Mouse (Mus musculus) limb, embryonic 11.5 days (tissue): Measurements from ENCODE around the gene Pitpnm1. TPM values are rescaled to one million over a fixed set of nuclear protein-coding genes. Genes with fewer than 3 reads are reported as not detected.

ENCODE experiments used
- ATAC-seq: fragments of 200-750 bp; cut with Nextera tagmentation; 2 replicates; pipeline ENCODE4 v1.8.0; 2017; ENCODE audit warnings: low read depth; ENCODE audit not compliant: insufficient number of reproducible peaks, low FRiP score, low TSS enrichment
- DNase-seq: peaks from one replicate; pipeline ENCODE4 v3.0.0-alpha.2; 2015; ENCODE audit warnings: low spot score
- H3K27ac ChIP-seq: fragments of 300-500 bp; sonication (generic); replicated peaks from 2 replicates; pipeline ENCODE4 v1.5.1; 2014; ENCODE audit warnings: low read depth, mild to moderate bottlenecking, low read length
- H3K27me3 ChIP-seq: fragments of 300-500 bp; sonication (generic); 2 replicates; pipeline ENCODE4 v1.6.1; 2014; ENCODE audit warnings: mild to moderate bottlenecking, low read length, mixed read lengths; ENCODE audit not compliant: control insufficient read depth, insufficient read depth
- H3K36me3 ChIP-seq: fragments of 300-500 bp; sonication (generic); 2 replicates; pipeline ENCODE4 v1.6.1; 2014; ENCODE audit warnings: mild to moderate bottlenecking, low read length, moderate library complexity, mixed read lengths; ENCODE audit not compliant: control insufficient read depth, insufficient read depth
- H3K4me1 ChIP-seq: fragments of 300-500 bp; sonication (generic); 2 replicates; pipeline ENCODE4 v1.6.1; 2014; ENCODE audit warnings: low read length, mixed read lengths; ENCODE audit not compliant: control insufficient read depth, insufficient read depth
- H3K4me2 ChIP-seq: fragments of 300-500 bp; sonication (generic); 2 replicates; pipeline ENCODE4 v1.6.1; 2014; ENCODE audit warnings: low read depth, mild to moderate bottlenecking, moderate library complexity; ENCODE audit not compliant: severe bottlenecking
- H3K4me3 ChIP-seq: fragments of 300-500 bp; sonication (generic); 2 replicates; pipeline ENCODE4 v1.5.1; 2014; ENCODE audit warnings: low read depth, low read length
- H3K9ac ChIP-seq: fragments of 300-500 bp; sonication (generic); 2 replicates; pipeline ENCODE4 v1.6.1; 2014; ENCODE audit warnings: mild to moderate bottlenecking, low read length
- H3K9me3 ChIP-seq: fragments of 300-500 bp; sonication (generic); 2 replicates; pipeline ENCODE4 v1.6.1; 2016; ENCODE audit warnings: low read length; ENCODE audit not compliant: control insufficient read depth
- WGBS: fragments of 180-500 bp; shearing (Covaris S2); extraction: QIAGEN DNeasy Blood & Tissue Kit; methylation state at CpG from one replicate; pipeline ENCODE4 v1.1.7; 2014; 5-methylcytosine and 5-hydroxymethylcytosine counted together
- polyA plus RNA-seq: library from polyadenylated mRNA; unstranded; fragments of >200 nt; fragmentation: Nextera tagmentation; extraction: Ambion mirVana; gene quantifications from 2 replicates; pipeline ENCODE4 v1.2.1, GENCODE M21; 2014

The Pitpnm1 gene
- polyA plus RNA-seq, 1 experiment from 2014 or later, result 4.8 TPM

DNA sequence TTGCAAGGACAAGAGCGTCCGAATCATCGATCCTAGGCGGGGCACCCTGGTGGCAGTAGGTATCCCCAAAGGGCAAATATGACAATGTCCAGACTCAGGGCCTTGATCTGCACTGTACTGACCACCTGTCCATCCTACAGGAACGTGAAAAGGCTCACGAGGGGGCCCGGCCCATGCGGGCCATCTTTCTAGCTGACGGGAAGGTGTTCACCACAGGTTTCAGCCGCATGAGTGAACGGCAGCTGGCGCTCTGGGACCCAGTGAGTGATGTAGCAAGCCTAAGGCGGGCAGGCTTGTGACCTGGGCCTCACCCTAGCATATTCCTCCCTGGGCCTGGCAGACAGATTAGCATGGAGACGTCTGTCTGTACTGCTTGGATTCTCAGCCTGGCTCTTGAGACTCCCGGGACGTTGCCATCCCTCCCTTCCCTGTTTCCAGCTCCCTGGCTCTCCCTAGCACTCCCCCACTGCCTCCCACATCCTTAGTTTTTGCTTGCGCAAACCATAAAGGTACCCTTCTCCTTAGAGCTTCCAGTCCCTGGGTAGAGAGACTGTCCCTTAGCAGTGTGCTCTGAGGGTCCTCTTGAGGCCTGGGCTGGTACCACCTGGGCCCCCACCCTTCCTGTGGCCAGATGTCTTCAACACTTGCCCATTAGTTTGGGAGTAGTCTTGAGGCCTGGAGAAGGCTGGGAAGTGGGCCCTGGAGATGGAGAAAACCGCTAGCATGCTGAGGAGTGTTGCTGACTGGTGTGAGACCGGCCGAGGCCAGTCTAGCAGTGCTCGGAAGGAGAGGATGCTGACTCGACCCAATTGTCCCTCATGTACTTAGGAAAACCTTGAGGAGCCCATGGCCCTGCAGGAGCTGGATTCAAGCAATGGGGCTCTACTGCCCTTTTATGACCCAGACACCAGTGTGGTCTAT lies 51.0 kb downstream of the Pitpnm1 start:
- H3K4me1 ChIP-seq, result peaks cover 15% of the 10 kb centered on the region
- H3K27me3 ChIP-seq, result no peaks in the 10 kb centered on the region
- H3K4me3 ChIP-seq, result no peak overlapping the region
- ATAC-seq (no peak), DNase-seq (no peak)
- WGBS, result 91% methylated on average over 22 of the region's 22 CpGs
- no peak overlapping the region for H3K4me2 ChIP-seq
- H3K27ac ChIP-seq, result no peak overlapping the region
- H3K9me3 ChIP-seq, result no peaks in the 10 kb centered on the region
- H3K36me3 ChIP-seq, result peaks cover 11% of the 10 kb centered on the region
- H3K9ac ChIP-seq, result no peak overlapping the region

DNA sequence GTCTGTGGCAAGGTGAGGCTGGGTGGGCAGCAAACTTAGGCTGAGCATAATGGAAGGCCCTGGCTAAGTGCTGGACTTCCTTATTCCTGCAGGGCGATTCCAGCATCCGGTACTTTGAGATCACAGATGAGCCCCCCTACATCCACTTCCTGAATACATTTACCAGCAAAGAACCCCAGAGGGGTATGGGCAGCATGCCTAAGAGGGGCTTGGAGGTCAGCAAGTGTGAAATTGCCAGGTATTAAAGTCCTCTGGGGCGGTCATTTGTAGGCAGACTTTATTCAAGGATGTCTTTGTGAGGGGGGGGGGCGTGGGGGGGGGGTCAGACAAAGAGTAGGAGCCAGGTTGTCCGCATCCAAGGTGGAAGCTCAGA lies 51.7 kb downstream of the Pitpnm1 start:
- Histone ChIP-seq H3K27ac (no peak overlapping the region), H3K4me3 (no peak overlapping the region), H3K4me2 (no peak overlapping the region), H3K27me3 (no peaks in the 10 kb centered on the region), H3K36me3 (peaks cover 17% of the 10 kb centered on the region), H3K9me3 (no peaks in the 10 kb centered on the region), H3K4me1 (peaks cover 15% of the 10 kb centered on the region), H3K9ac (no peak overlapping the region)
- ATAC-seq (no peak), DNase-seq (no peak)
- 72% methylated on average over 5 of the region's 5 CpGs for WGBS

- peaks cover 15% of the 10 kb centered on the region for H3K4me1 ChIP-seq
- H3K9ac ChIP-seq, result no peak overlapping the region
- WGBS, result 91% methylated on average over 5 of the region's 5 CpGs
- no peak overlapping the region for H3K4me2 ChIP-seq
- H3K27ac ChIP-seq, result no peak overlapping the region
- H3K27me3 ChIP-seq, result no peaks in the 10 kb centered on the region
- H3K36me3 ChIP-seq, result peaks cover 17% of the 10 kb centered on the region
- ATAC-seq, result no peak
- no peak for DNase-seq
- H3K4me3 ChIP-seq, result no peak overlapping the region
- H3K9me3 ChIP-seq, result no peaks in the 10 kb centered on the region
Observed at GRCm38 (mm10) chr19:4151898-4152297, 52.1 kb downstream of the Pitpnm1 start.

- H3K9ac ChIP-seq, result no peak overlapping the region
- H3K9me3 ChIP-seq, result no peaks in the 10 kb centered on the region
- DNase-seq (no peak), ATAC-seq (no peak)
- no peak overlapping the region for H3K27ac ChIP-seq
- no peaks in the 10 kb centered on the region for H3K27me3 ChIP-seq
- H3K36me3 ChIP-seq, result peaks cover 21% of the 10 kb centered on the region
- H3K4me2 ChIP-seq, result no peak overlapping the region
- 85% methylated on average over 8 of the region's 8 CpGs for WGBS
- no peak overlapping the region for H3K4me3 ChIP-seq
- peaks cover 14% of the 10 kb centered on the region for H3K4me1 ChIP-seq
Observed at GRCm38 (mm10) chr19:4152445-4153231, 52.8 kb downstream of the Pitpnm1 start.

GRCm38 (mm10) chr19:4153232-4153654 lies 53.4 kb downstream of the Pitpnm1 start, which contains the start of gene Ptprcap:
TSS of gene Ptprcap (plus strand) at chr19:4153604.
- H3K27ac ChIP-seq, result no peak within 1 kb of the TSS
- H3K4me2 ChIP-seq, result no peak within 1 kb of the TSS
- DNase-seq (no peak), ATAC-seq (no peak)
- no peak within 1 kb of the TSS for H3K9ac ChIP-seq
- H3K27me3 ChIP-seq, result no peaks in the 10 kb centered on the region
- H3K4me1 ChIP-seq, result peaks cover 8% of the 10 kb centered on the region
- no peaks in the 10 kb centered on the region for H3K9me3 ChIP-seq
- no peak within 1 kb of the TSS for H3K4me3 ChIP-seq
- H3K36me3 ChIP-seq, result peaks cover 23% of the 10 kb centered on the region
- WGBS, result 76% methylated on average over 11 of the region's 11 CpGs

- 80% methylated on average over 13 of the region's 13 CpGs for WGBS
- no peaks in the 10 kb centered on the region for H3K4me1 ChIP-seq
- H3K4me3 ChIP-seq, result no peak overlapping the region
- no peak overlapping the region for H3K27ac ChIP-seq
- H3K9ac ChIP-seq, result no peak overlapping the region
- ATAC-seq (no peak), DNase-seq (no peak)
- H3K36me3 ChIP-seq, result peaks cover 26% of the 10 kb centered on the region
- H3K4me2 ChIP-seq, result no peak overlapping the region
- H3K27me3 ChIP-seq, result no peaks in the 10 kb centered on the region
- no peaks in the 10 kb centered on the region for H3K9me3 ChIP-seq
Observed at GRCm38 (mm10) chr19:4154437-4155222, 54.8 kb downstream of the Pitpnm1 start.

- H3K9ac ChIP-seq, result no peak overlapping the region
- no peak overlapping the region for H3K4me3 ChIP-seq
- H3K4me2 ChIP-seq, result no peak overlapping the region
- H3K27me3 ChIP-seq, result no peaks in the 10 kb centered on the region
- H3K4me1 ChIP-seq, result no peaks in the 10 kb centered on the region
- no peak overlapping the region for H3K27ac ChIP-seq
- DNase-seq (no peak), ATAC-seq (no peak)
- WGBS, result 81% methylated on average over 6 of the region's 6 CpGs
- no peaks in the 10 kb centered on the region for H3K9me3 ChIP-seq
- peaks cover 26% of the 10 kb centered on the region for H3K36me3 ChIP-seq
Observed at GRCm38 (mm10) chr19:4155223-4156072, 55.6 kb downstream of the Pitpnm1 start.
